Mouse (Mus musculus): ENCODE measurements around the gene Tnip2. TPM values are rescaled to one million over a fixed set of nuclear protein-coding genes. Genes with fewer than 3 reads are reported as not detected.

Gene Tnip2
- total RNA-seq, 2 experiments from 2014 or later, result 8.8 to 10.3 TPM

- no peak for DNase-seq
Measured at GRCm38 (mm10) chr5:34458994-34459393, 54.8 kb downstream of the Tnip2 start.

DNA sequence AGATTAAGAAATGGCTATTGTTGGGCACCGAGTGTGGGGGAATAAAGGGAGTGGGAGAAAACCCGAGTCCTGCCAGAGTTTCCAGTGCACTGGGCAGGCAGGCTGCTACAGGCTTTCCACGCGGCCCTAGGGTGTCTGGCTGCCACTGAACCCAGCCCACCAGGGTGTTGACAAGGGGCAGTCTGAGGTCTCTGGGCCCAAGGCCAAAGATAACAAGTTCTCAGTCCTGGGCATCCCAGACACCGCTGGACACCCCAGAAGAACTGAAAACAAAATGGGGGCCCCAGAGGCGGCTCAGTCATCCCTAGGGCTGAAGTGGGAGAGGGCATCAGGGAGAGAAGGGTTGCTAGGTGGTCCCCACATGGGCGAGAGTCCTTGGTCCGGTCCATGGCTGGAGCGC, 67.6 kb downstream of the Tnip2 start:
- DNase-seq, result peak; percentile 46

Other genes with a start within 250 kb of the Tnip2 start
- 1 to 10 TPM; 1.5 to 2.5 TPM for gene Zfyve28, start 225.5 kb downstream of the Tnip2 start, total RNA-seq (2021)
- not detected for gene Cfap99, start 225.4 kb downstream of the Tnip2 start, total RNA-seq (2021)
- gene Rnf4, start 177.7 kb downstream of the Tnip2 start, total RNA-seq (2021), result 10 to 100 TPM; 85.8 to 86.3 TPM
- 10 to 100 TPM; 36.0 to 41.7 TPM for gene Fam193a, start 144.1 kb downstream of the Tnip2 start, total RNA-seq (2021)
- gene Sh3bp2, start 11.8 kb upstream of the Tnip2 start, total RNA-seq (2021), result 1 to 10 TPM; 6.1 to 7.9 TPM
- gene Add1, start 59.7 kb upstream of the Tnip2 start, total RNA-seq (2021), result 100 to 1,000 TPM; 202 to 209 TPM
- gene Mfsd10, start 123.2 kb upstream of the Tnip2 start, total RNA-seq (2021), result 10 to 100 TPM; 27.9 to 30.5 TPM
- 10 to 100 TPM; 14.1 to 15.1 TPM for gene Nop14, start 146.2 kb upstream of the Tnip2 start, total RNA-seq (2021)
- 1 to 10 TPM; 1.1 to 2.9 TPM for gene Grk4, start 146.4 kb upstream of the Tnip2 start, total RNA-seq (2021)
- gene Htt, start 247.7 kb upstream of the Tnip2 start, total RNA-seq (2021), result 10 to 100 TPM; 21.8 to 22.4 TPM

All from heart, postnatal 4 days (tissue).